Mouse (Mus musculus) kidney, postnatal 0 days (tissue): ENCODE measurements around the gene Hoxc9. TPM values are rescaled to one million over a fixed set of nuclear protein-coding genes. Genes with fewer than 3 reads are reported as not detected.

Source experiments
- ATAC-seq: fragments of 200-750 bp; cut with Nextera tagmentation; replicated peaks from 2 replicates; pipeline ENCODE4 v1.8.0; 2017; ENCODE audit warnings: low read depth, moderate number of reproducible peaks, moderate TSS enrichment, moderate library complexity; ENCODE audit not compliant: low FRiP score
- DNase-seq: peaks from one replicate; pipeline ENCODE4 v3.0.0-alpha.2; 2016; ENCODE audit warnings: low spot score
- H3K27ac ChIP-seq: fragments of 300-500 bp; sonication (generic); 2 replicates; pipeline ENCODE4 v1.5.1; 2014; ENCODE audit warnings: mild to moderate bottlenecking
- H3K27me3 ChIP-seq: fragments of 300-500 bp; sonication (generic); 2 replicates; pipeline ENCODE4 v1.6.1; 2014; ENCODE audit warnings: low read length, mixed read lengths; ENCODE audit not compliant: insufficient read depth
- H3K36me3 ChIP-seq: fragments of 300-500 bp; sonication (generic); 2 replicates; pipeline ENCODE4 v1.6.1; 2014; ENCODE audit warnings: low read length, mixed read lengths; ENCODE audit not compliant: insufficient read depth
- H3K4me1 ChIP-seq: fragments of 300-500 bp; sonication (generic); replicated peaks from 2 replicates; pipeline ENCODE4 v1.6.1; 2014; ENCODE audit warnings: antibody characterized with exemption, low read length, mixed read lengths; ENCODE audit not compliant: insufficient read depth
- H3K4me2 ChIP-seq: fragments of 300-500 bp; sonication (generic); 2 replicates; pipeline ENCODE4 v1.6.1; 2014; ENCODE audit warnings: mild to moderate bottlenecking, low read length, moderate library complexity, mixed read lengths
- H3K4me3 ChIP-seq: fragments of 300-500 bp; sonication (generic); replicated peaks from 2 replicates; pipeline ENCODE4 v1.5.1; 2014; ENCODE audit warnings: low read depth, low read length
- H3K9ac ChIP-seq: fragments of 300-500 bp; sonication (generic); 2 replicates; pipeline ENCODE4 v1.6.1; 2014; ENCODE audit warnings: low read depth, low read length
- H3K9me3 ChIP-seq: fragments of 300-500 bp; sonication (generic); replicated peaks from 2 replicates; pipeline ENCODE4 v1.6.1; 2016; ENCODE audit warnings: low read length, inconsistent platforms, mixed read lengths
- CTCF ChIP-seq: IDR thresholded peaks from 2 replicates; pipeline ENCODE4 v1.5.1; 2016; ENCODE audit warnings: antibody characterized with exemption, low read depth, mild to moderate bottlenecking, moderate library complexity
- WGBS: fragments of 180-500 bp; shearing (Covaris S2); extraction: QIAGEN DNeasy Blood & Tissue Kit; methylation state at CpG from one replicate; pipeline ENCODE4 v1.1.7; 2014; 5-methylcytosine and 5-hydroxymethylcytosine counted together
- polyA plus RNA-seq: library from polyadenylated mRNA; unstranded; fragments of >200 nt; fragmentation: Nextera tagmentation; extraction: Ambion mirVana; gene quantifications from 2 replicates; pipeline ENCODE4 v1.2.1, GENCODE M21; 2015

Gene Hoxc9
- polyA plus RNA-seq, 1 experiment from 2014 or later = 12.4 TPM

GRCm38 (mm10) chr15:102967312-102967510, 9.0 kb upstream of the Hoxc9 start, which contains the start of gene Hoxc5:
Gene Hoxc5, plus strand, starts transcription at chr15:102967443.
- no peak for DNase-seq
- H3K9me3 ChIP-seq = no peaks in the 10 kb centered on the region
- H3K4me1 ChIP-seq = peaks cover 17% of the 10 kb centered on the region
- H3K27me3 ChIP-seq = no peaks in the 10 kb centered on the region
- no peak for ATAC-seq
- no peak for TF ChIP-seq CTCF
- H3K36me3 ChIP-seq = no peaks in the 10 kb centered on the region
- H3K4me2 ChIP-seq = peak within 1 kb of the TSS; percentile 90
- peak within 1 kb of the TSS; percentile 51 for H3K4me3 ChIP-seq
- peak within 1 kb of the TSS; percentile 91 for H3K27ac ChIP-seq
- 3% methylated on average over 12 of the region's 12 CpGs for WGBS
- H3K9ac ChIP-seq = peak within 1 kb of the TSS; percentile 80

- Histone ChIP-seq H3K27me3 (no peaks in the 10 kb centered on the region), H3K27ac (peak overlapping the region; percentile 88), H3K4me1 (peaks cover 21% of the 10 kb centered on the region), H3K4me2 (peak overlapping the region; percentile 90), H3K36me3 (no peaks in the 10 kb centered on the region), H3K4me3 (peak overlapping the region; percentile 51), H3K9ac (peak overlapping the region; percentile 80), H3K9me3 (no peaks in the 10 kb centered on the region)
- no peak for TF ChIP-seq CTCF
- ATAC-seq (no peak), DNase-seq (no peak)
- WGBS = 8% methylated on average over 34 of the region's 34 CpGs
These were observed 8.5 kb upstream of the Hoxc9 start for GRCm38 (mm10) chr15:102967511-102968397.

DNA sequence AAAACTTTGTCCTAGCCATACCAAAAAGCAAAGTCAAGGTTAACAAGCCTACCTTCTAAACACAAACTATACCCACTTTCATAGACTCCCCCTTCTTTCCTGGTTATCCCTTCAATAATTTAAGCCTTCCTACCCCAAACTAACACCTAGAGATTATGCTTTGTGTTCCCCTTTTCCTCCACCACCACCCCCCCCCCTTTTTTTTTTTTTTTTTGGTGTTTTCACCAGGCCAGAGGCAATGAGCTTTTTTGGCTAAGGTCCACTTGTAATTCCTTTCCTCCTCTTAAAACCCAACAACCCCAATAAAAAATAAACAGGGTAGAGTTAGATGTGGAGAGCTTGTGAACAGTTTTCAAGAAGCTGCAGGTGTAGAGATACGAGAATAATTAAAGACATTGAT, 6.9 kb upstream of the Hoxc9 start:
- 32% methylated on average over 1 of the region's 1 CpGs for WGBS
- Histone ChIP-seq H3K4me2 (peak overlapping the region; percentile 90), H3K27ac (no peak overlapping the region; the same call in 1 of the 2 replicates), H3K4me3 (peak overlapping the region; percentile 51), H3K9me3 (no peaks in the 10 kb centered on the region), H3K36me3 (no peaks in the 10 kb centered on the region), H3K27me3 (no peaks in the 10 kb centered on the region), H3K9ac (peak overlapping the region; percentile 80; the same call in 1 of the 2 replicates), H3K4me1 (peaks cover 19% of the 10 kb centered on the region)
- ATAC-seq (no peak), DNase-seq (no peak)
- TF ChIP-seq CTCF = no peak

- Histone ChIP-seq H3K4me3 (peak overlapping the region; percentile 51), H3K9ac (peak overlapping the region; percentile 41), H3K9me3 (no peaks in the 10 kb centered on the region), H3K4me1 (peaks cover 16% of the 10 kb centered on the region), H3K27ac (peak overlapping the region; percentile 58), H3K36me3 (no peaks in the 10 kb centered on the region), H3K27me3 (no peaks in the 10 kb centered on the region), H3K4me2 (peak overlapping the region; percentile 90)
- 2% methylated on average over 12 of the region's 12 CpGs for WGBS
- ATAC-seq (no peak), DNase-seq (peak; percentile 86)
- peak; percentile 43; the same call in 1 of the 2 replicates for TF ChIP-seq CTCF
These were observed 5.5 kb upstream of the Hoxc9 start for GRCm38 (mm10) chr15:102970740-102971139.

- no peaks in the 10 kb centered on the region for H3K9me3 ChIP-seq
- WGBS = 4% methylated on average over 21 of the region's 21 CpGs
- DNase-seq (no peak), ATAC-seq (no peak)
- peak overlapping the region; percentile 67 for H3K9ac ChIP-seq
- no peaks in the 10 kb centered on the region for H3K27me3 ChIP-seq
- peak overlapping the region; percentile 55 for H3K27ac ChIP-seq
- no peak for TF ChIP-seq CTCF
- peak overlapping the region; percentile 90 for H3K4me2 ChIP-seq
- no peaks in the 10 kb centered on the region for H3K36me3 ChIP-seq
- H3K4me3 ChIP-seq = peak overlapping the region; percentile 51
- H3K4me1 ChIP-seq = peaks cover 16% of the 10 kb centered on the region
These were observed 4.0 kb upstream of the Hoxc9 start for GRCm38 (mm10) chr15:102972254-102972653.

DNA sequence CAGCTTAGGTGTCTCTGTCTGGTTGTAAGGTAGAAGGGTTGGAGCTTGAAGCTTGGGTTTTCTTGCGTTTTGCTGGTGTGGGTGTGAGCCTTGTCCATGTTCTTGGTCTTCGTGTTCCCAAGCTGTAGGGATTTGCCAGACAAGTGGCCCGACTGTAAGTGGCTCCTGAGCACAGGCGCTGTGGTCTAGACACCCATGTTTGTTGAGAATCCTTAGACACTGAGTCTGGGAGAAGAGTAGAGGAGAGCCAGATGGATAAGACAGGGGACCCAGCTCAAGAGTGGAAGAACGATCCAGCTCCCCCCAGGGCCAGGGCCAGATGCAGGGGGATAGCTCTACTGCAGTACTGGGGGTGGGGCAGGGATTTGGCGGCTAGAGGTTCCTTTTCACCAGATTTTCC, 3.5 kb upstream of the Hoxc9 start:
- Histone ChIP-seq H3K4me1 (peaks cover 16% of the 10 kb centered on the region), H3K36me3 (no peaks in the 10 kb centered on the region), H3K4me3 (peak overlapping the region; percentile 51), H3K27ac (peak overlapping the region; percentile 55), H3K4me2 (peak overlapping the region; percentile 90), H3K9ac (peak overlapping the region; percentile 67), H3K27me3 (no peaks in the 10 kb centered on the region), H3K9me3 (no peaks in the 10 kb centered on the region)
- no peak for DNase-seq
- ATAC-seq = no peak
- no peak for TF ChIP-seq CTCF
- 9% methylated on average over 6 of the region's 6 CpGs for WGBS
